Mouse (Mus musculus): ENCODE results near the gene Mpnd.

DNA sequence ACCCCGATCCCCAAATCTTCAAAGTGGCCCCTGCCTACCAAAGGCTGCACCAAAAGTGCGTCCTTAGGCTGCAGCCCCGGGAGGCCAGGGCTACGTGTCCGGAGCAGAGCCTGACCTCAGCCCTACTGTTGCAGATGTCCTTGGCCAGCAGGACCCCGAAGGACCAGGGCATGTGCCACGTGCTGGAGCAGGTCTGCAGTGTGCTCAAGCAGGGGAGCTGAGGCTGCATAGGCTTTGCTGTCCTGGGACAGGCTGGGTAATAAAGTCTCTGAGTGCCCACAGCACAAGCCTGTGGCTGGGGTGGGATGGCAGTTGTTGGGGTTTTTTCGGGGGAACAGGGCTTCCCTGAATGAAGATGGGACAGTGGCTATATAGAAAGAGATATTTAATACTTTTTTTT, 10.9 kb downstream of the Mpnd start:
- TF ChIP-seq POLR2A (IDR thresholded peaks at IDR 0.05; ENCODE audit: low read depth, low read length) (no peak), CTCF (IDR thresholded peaks at IDR 0.05; ENCODE audit: extremely low read depth, insufficient read length, insufficient replicate concordance, low read depth, low read length) (no peak)
